Mouse (Mus musculus): ENCODE results near the gene Parp8. TPM values are rescaled to one million over a fixed set of nuclear protein-coding genes. Genes with fewer than 3 reads are reported as not detected.
A peak's percentile ranks its signal among the peaks of the same experiment; 100 is the strongest.

Parp8 gene
- total RNA-seq, 1 experiment from 2014 or later: 45.1 TPM

GRCm38 (mm10) chr13:116937019-116937418, 88.3 kb downstream of the Parp8 start:
- ATAC-seq (replicated peaks; ENCODE audit: insufficient number of reproducible peaks, low FRiP score, low TSS enrichment, poor library complexity, severe bottlenecking): peak; percentile 75; the same call in 1 of the 2 replicates

- ATAC-seq (replicated peaks; ENCODE audit: insufficient number of reproducible peaks, low FRiP score, low TSS enrichment, poor library complexity, severe bottlenecking): no peak
Observed at GRCm38 (mm10) chr13:116917387-116917930, 107.9 kb downstream of the Parp8 start.

- no peak for ATAC-seq (replicated peaks; ENCODE audit: insufficient number of reproducible peaks, low FRiP score, low TSS enrichment, poor library complexity, severe bottlenecking)
Observed at GRCm38 (mm10) chr13:116908284-116908683, 117.1 kb downstream of the Parp8 start.

- ATAC-seq (replicated peaks; ENCODE audit: insufficient number of reproducible peaks, low FRiP score, low TSS enrichment, poor library complexity, severe bottlenecking): no peak
Observed at GRCm38 (mm10) chr13:116903394-116903793, 121.9 kb downstream of the Parp8 start.

GRCm38 (mm10) chr13:116898395-116898794, 126.9 kb downstream of the Parp8 start:
- no peak for ATAC-seq (replicated peaks; ENCODE audit: insufficient number of reproducible peaks, low FRiP score, low TSS enrichment, poor library complexity, severe bottlenecking)

GRCm38 (mm10) chr13:116897711-116898110, 127.6 kb downstream of the Parp8 start:
- no peak for ATAC-seq (replicated peaks; ENCODE audit: insufficient number of reproducible peaks, low FRiP score, low TSS enrichment, poor library complexity, severe bottlenecking)

- 0 out of 2 replicates have a peak, but pooled peaks have one; percentile 13 for ATAC-seq (replicated peaks; ENCODE audit: insufficient number of reproducible peaks, low FRiP score, low TSS enrichment, poor library complexity, severe bottlenecking)
Observed at GRCm38 (mm10) chr13:116884422-116884942, 140.9 kb downstream of the Parp8 start.

GRCm38 (mm10) chr13:116882226-116882625, 143.1 kb downstream of the Parp8 start:
- no peak for ATAC-seq (replicated peaks; ENCODE audit: insufficient number of reproducible peaks, low FRiP score, low TSS enrichment, poor library complexity, severe bottlenecking)

GRCm38 (mm10) chr13:116879580-116880192, 145.7 kb downstream of the Parp8 start:
- no peak for ATAC-seq (replicated peaks; ENCODE audit: insufficient number of reproducible peaks, low FRiP score, low TSS enrichment, poor library complexity, severe bottlenecking)

GRCm38 (mm10) chr13:116870221-116870620, 155.1 kb downstream of the Parp8 start:
- ATAC-seq (replicated peaks; ENCODE audit: insufficient number of reproducible peaks, low FRiP score, low TSS enrichment, poor library complexity, severe bottlenecking): no peak

- ATAC-seq (replicated peaks; ENCODE audit: insufficient number of reproducible peaks, low FRiP score, low TSS enrichment, poor library complexity, severe bottlenecking): peak; percentile 76
Observed at GRCm38 (mm10) chr13:116843937-116844336, 181.4 kb downstream of the Parp8 start.

GRCm38 (mm10) chr13:116830984-116831383, 194.4 kb downstream of the Parp8 start:
- ATAC-seq (replicated peaks; ENCODE audit: insufficient number of reproducible peaks, low FRiP score, low TSS enrichment, poor library complexity, severe bottlenecking): no peak

GRCm38 (mm10) chr13:116829015-116829414, 196.3 kb downstream of the Parp8 start:
- ATAC-seq (replicated peaks; ENCODE audit: insufficient number of reproducible peaks, low FRiP score, low TSS enrichment, poor library complexity, severe bottlenecking): no peak

- ATAC-seq (replicated peaks; ENCODE audit: insufficient number of reproducible peaks, low FRiP score, low TSS enrichment, poor library complexity, severe bottlenecking): no peak
Observed at GRCm38 (mm10) chr13:116811456-116811855, 213.9 kb downstream of the Parp8 start.

Other genes starting within 250 kb of the Parp8 start
- 124 to 196 TPM (median 176 TPM) in 3 replicates for gene Emb, start 183.0 kb upstream of the Parp8 start, total RNA-seq (2017)
- 0.19 to 0.21 TPM in 2 of 3 replicates, not detected in the other for gene Gm17509, start 195.5 kb upstream of the Parp8 start, total RNA-seq (2017)